Mouse (Mus musculus) lung, postnatal 0 days (tissue): Measurements from ENCODE around the gene Palld.

Experiments
- CTCF ChIP-seq: IDR thresholded peaks from 2 replicates; pipeline ENCODE4 v1.5.1; 2016; ENCODE audit warnings: antibody characterized with exemption, mild to moderate bottlenecking
- EP300 ChIP-seq: IDR thresholded peaks from 2 replicates; pipeline ENCODE4 v1.6.1; 2016; ENCODE audit warnings: antibody characterized with exemption, mild to moderate bottlenecking, control low read depth

GRCm38 (mm10) chr8:61569211-61569610 lies 333.3 kb downstream of the Palld start:
- TF ChIP-seq EP300 (no peak), CTCF (no peak)
